Mouse (Mus musculus): ENCODE results near the gene Gsg1l. TPM values are rescaled to one million over a fixed set of nuclear protein-coding genes. Genes with fewer than 3 reads are reported as not detected.

The Gsg1l gene
- polyA plus RNA-seq, 1 experiment from 2014 or later: 1.0 TPM

GRCm38 (mm10) chr7:126099835-126100234, 17.6 kb upstream of the Gsg1l start:
- H3K36me3 ChIP-seq (ENCODE audit: control insufficient read depth, insufficient read depth, low read length): peaks cover 55% of the 10 kb centered on the region
- ATAC-seq (replicated peaks; ENCODE audit: low FRiP score, low TSS enrichment, low read depth) (no peak), DNase-seq (ENCODE audit: low spot score) (peak; percentile 45)

GRCm38 (mm10) chr7:126099163-126099775, 17.1 kb upstream of the Gsg1l start:
- Histone ChIP-seq H3K9me3 (ENCODE audit: control insufficient read depth, low read length) (no peaks in the 10 kb centered on the region), H3K9ac (ENCODE audit: low read length) (no peak overlapping the region), H3K4me2 (ENCODE audit: low read length) (no peak overlapping the region), H3K27me3 (replicated peaks; ENCODE audit: control insufficient read depth, insufficient read depth, low read length) (no peaks in the 10 kb centered on the region), H3K4me3 (ENCODE audit: low read depth, low read length) (no peak overlapping the region), H3K27ac (ENCODE audit: low read depth) (no peak overlapping the region), H3K4me1 (replicated peaks; ENCODE audit: control insufficient read depth, insufficient read depth, low read length) (no peaks in the 10 kb centered on the region), H3K36me3 (ENCODE audit: control insufficient read depth, insufficient read depth, low read length) (peaks cover 49% of the 10 kb centered on the region)
- no peak for ATAC-seq (replicated peaks; ENCODE audit: low FRiP score, low TSS enrichment, low read depth)
- DNase-seq (ENCODE audit: low spot score): no peak
- 93% methylated on average over 7 of the region's 7 CpGs for WGBS

More at GRCm38 (mm10) chr7:126099835-126100234, 17.6 kb upstream of the Gsg1l start:
- no peaks in the 10 kb centered on the region for H3K9me3 ChIP-seq (ENCODE audit: control insufficient read depth, low read length)
- 87% methylated on average over 2 of the region's 2 CpGs for WGBS
- no peaks in the 10 kb centered on the region for H3K4me1 ChIP-seq (replicated peaks; ENCODE audit: control insufficient read depth, insufficient read depth, low read length)
- no peak overlapping the region for H3K9ac ChIP-seq (ENCODE audit: low read length)
- H3K27ac ChIP-seq (ENCODE audit: low read depth): no peak overlapping the region
- H3K4me2 ChIP-seq (ENCODE audit: low read length): no peak overlapping the region
- H3K27me3 ChIP-seq (replicated peaks; ENCODE audit: control insufficient read depth, insufficient read depth, low read length): no peaks in the 10 kb centered on the region
- H3K4me3 ChIP-seq (ENCODE audit: low read depth, low read length): no peak overlapping the region

- H3K9me3 ChIP-seq (ENCODE audit: control insufficient read depth, low read length): no peaks in the 10 kb centered on the region
- H3K4me2 ChIP-seq (ENCODE audit: low read length): no peak overlapping the region
- peaks cover 33% of the 10 kb centered on the region for H3K36me3 ChIP-seq (ENCODE audit: control insufficient read depth, insufficient read depth, low read length)
- WGBS: 65% methylated on average over 7 of the region's 9 CpGs
- H3K4me3 ChIP-seq (ENCODE audit: low read depth, low read length): no peak overlapping the region
- H3K9ac ChIP-seq (ENCODE audit: low read length): no peak overlapping the region
- H3K27me3 ChIP-seq (replicated peaks; ENCODE audit: control insufficient read depth, insufficient read depth, low read length): no peaks in the 10 kb centered on the region
- ATAC-seq (replicated peaks; ENCODE audit: low FRiP score, low TSS enrichment, low read depth) (no peak), DNase-seq (ENCODE audit: low spot score) (no peak)
- no peaks in the 10 kb centered on the region for H3K4me1 ChIP-seq (replicated peaks; ENCODE audit: control insufficient read depth, insufficient read depth, low read length)
- no peak overlapping the region for H3K27ac ChIP-seq (ENCODE audit: low read depth)
Observed at GRCm38 (mm10) chr7:126097219-126097915, 15.2 kb upstream of the Gsg1l start.

DNA sequence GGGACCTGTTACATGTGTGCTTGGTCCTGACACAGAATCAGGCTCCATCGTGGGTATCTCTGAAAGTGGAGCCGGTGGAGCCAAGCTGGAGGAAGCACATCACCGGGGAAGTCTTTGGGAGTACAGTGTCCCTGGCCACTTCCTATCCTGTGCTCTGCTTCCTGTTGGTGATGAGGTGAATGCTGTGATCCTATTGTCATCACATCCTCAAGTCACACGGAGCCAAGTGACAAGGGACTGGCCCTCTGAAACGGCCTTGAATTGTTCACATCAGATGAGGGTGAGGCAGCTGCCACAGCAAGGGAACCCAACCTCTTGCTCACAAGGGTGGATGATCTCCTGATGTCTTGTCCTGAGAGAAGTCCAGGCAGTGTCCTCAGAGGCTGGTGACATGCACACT, 14.4 kb upstream of the Gsg1l start:
- DNase-seq (ENCODE audit: low spot score): no peak
- Histone ChIP-seq H3K9ac (ENCODE audit: low read length) (no peak overlapping the region), H3K4me2 (ENCODE audit: low read length) (no peak overlapping the region), H3K4me1 (replicated peaks; ENCODE audit: control insufficient read depth, insufficient read depth, low read length) (no peaks in the 10 kb centered on the region), H3K27me3 (replicated peaks; ENCODE audit: control insufficient read depth, insufficient read depth, low read length) (no peaks in the 10 kb centered on the region), H3K36me3 (ENCODE audit: control insufficient read depth, insufficient read depth, low read length) (peaks cover 25% of the 10 kb centered on the region), H3K27ac (ENCODE audit: low read depth) (no peak overlapping the region), H3K9me3 (ENCODE audit: control insufficient read depth, low read length) (no peaks in the 10 kb centered on the region), H3K4me3 (ENCODE audit: low read depth, low read length) (no peak overlapping the region)
- no peak for ATAC-seq (replicated peaks; ENCODE audit: low FRiP score, low TSS enrichment, low read depth)
- 82% methylated on average over 5 of the region's 5 CpGs for WGBS

- no peak for ATAC-seq (replicated peaks; ENCODE audit: low FRiP score, low TSS enrichment, low read depth)
- no peak for DNase-seq (ENCODE audit: low spot score)
- H3K9me3 ChIP-seq (ENCODE audit: control insufficient read depth, low read length): peaks cover 9% of the 10 kb centered on the region
- H3K4me1 ChIP-seq (replicated peaks; ENCODE audit: control insufficient read depth, insufficient read depth, low read length): no peaks in the 10 kb centered on the region
- H3K27me3 ChIP-seq (replicated peaks; ENCODE audit: control insufficient read depth, insufficient read depth, low read length): no peaks in the 10 kb centered on the region
- 89% methylated on average over 5 of the region's 5 CpGs for WGBS
- no peak overlapping the region for H3K4me2 ChIP-seq (ENCODE audit: low read length)
- H3K36me3 ChIP-seq (ENCODE audit: control insufficient read depth, insufficient read depth, low read length): peaks cover 9% of the 10 kb centered on the region
- H3K27ac ChIP-seq (ENCODE audit: low read depth): no peak overlapping the region
- no peak overlapping the region for H3K4me3 ChIP-seq (ENCODE audit: low read depth, low read length)
- no peak overlapping the region for H3K9ac ChIP-seq (ENCODE audit: low read length)
Observed at GRCm38 (mm10) chr7:126094738-126095137, 12.5 kb upstream of the Gsg1l start.

GRCm38 (mm10) chr7:126093162-126093561, 11.0 kb upstream of the Gsg1l start:
- Histone ChIP-seq H3K36me3 (ENCODE audit: control insufficient read depth, insufficient read depth, low read length) (peaks cover 5% of the 10 kb centered on the region; the same call in 1 of the 2 replicates), H3K9me3 (ENCODE audit: control insufficient read depth, low read length) (peaks cover 9% of the 10 kb centered on the region), H3K27me3 (replicated peaks; ENCODE audit: control insufficient read depth, insufficient read depth, low read length) (no peaks in the 10 kb centered on the region), H3K4me2 (ENCODE audit: low read length) (no peak overlapping the region), H3K4me3 (ENCODE audit: low read depth, low read length) (no peak overlapping the region), H3K27ac (ENCODE audit: low read depth) (no peak overlapping the region), H3K9ac (ENCODE audit: low read length) (no peak overlapping the region), H3K4me1 (replicated peaks; ENCODE audit: control insufficient read depth, insufficient read depth, low read length) (no peaks in the 10 kb centered on the region)
- WGBS: 44% methylated on average over 3 of the region's 3 CpGs
- DNase-seq (ENCODE audit: low spot score): no peak
- no peak for ATAC-seq (replicated peaks; ENCODE audit: low FRiP score, low TSS enrichment, low read depth)

DNA sequence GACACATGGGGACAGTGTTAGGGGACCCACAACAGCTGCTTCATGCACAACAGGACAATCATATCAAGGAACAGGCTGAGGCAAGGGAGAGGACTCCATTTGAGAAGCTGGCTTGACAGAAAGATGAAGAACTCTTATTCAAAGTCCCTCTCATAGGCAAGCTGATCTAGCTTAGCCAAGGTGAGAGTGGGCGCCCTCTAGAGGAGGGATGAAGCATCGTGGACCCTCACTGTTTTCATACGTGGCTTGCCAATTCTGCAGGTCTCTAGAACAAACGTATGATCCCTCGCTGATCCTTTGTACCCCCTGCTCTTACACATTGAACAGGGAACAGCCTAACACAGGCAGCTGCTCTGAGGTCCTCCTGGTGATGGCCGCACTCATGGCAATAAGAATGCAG, 7.6 kb upstream of the Gsg1l start:
- H3K9me3 ChIP-seq (ENCODE audit: control insufficient read depth, low read length): peaks cover 9% of the 10 kb centered on the region
- DNase-seq (ENCODE audit: low spot score) (no peak), ATAC-seq (replicated peaks; ENCODE audit: low FRiP score, low TSS enrichment, low read depth) (no peak)
- no peak overlapping the region for H3K4me3 ChIP-seq (ENCODE audit: low read depth, low read length)
- H3K36me3 ChIP-seq (ENCODE audit: control insufficient read depth, insufficient read depth, low read length): no peaks in the 10 kb centered on the region
- H3K4me2 ChIP-seq (ENCODE audit: low read length): no peak overlapping the region
- H3K27me3 ChIP-seq (replicated peaks; ENCODE audit: control insufficient read depth, insufficient read depth, low read length): no peaks in the 10 kb centered on the region
- H3K27ac ChIP-seq (ENCODE audit: low read depth): no peak overlapping the region
- no peak overlapping the region for H3K9ac ChIP-seq (ENCODE audit: low read length)
- peaks cover 6% of the 10 kb centered on the region; the same call in 1 of the 2 replicates for H3K4me1 ChIP-seq (replicated peaks; ENCODE audit: control insufficient read depth, insufficient read depth, low read length)
- 12% methylated on average over 6 of the region's 6 CpGs for WGBS

DNA sequence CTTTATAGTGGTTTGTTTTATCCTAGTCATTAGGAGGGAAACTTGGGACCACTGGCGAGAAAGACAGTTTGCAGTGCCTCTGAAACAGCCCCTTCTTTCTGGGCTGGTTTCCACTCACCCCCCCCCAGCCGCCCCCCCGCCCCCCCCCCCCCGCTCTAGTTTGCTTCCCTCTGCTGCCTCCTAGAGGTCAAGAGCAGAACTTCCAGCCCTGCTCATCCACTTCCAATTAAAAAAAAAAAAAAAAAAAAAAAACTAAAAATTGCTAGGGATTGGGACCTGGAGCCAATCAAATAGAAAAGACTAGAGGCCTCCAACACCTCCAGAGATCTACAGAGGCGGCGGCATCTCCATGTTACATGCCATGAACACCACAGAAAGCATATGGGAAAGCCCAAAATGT, 5.9 kb upstream of the Gsg1l start:
- H3K27ac ChIP-seq (ENCODE audit: low read depth): no peak overlapping the region
- peaks cover 6% of the 10 kb centered on the region; the same call in 1 of the 2 replicates for H3K4me1 ChIP-seq (replicated peaks; ENCODE audit: control insufficient read depth, insufficient read depth, low read length)
- H3K9me3 ChIP-seq (ENCODE audit: control insufficient read depth, low read length): peaks cover 9% of the 10 kb centered on the region
- peaks cover 13% of the 10 kb centered on the region for H3K27me3 ChIP-seq (replicated peaks; ENCODE audit: control insufficient read depth, insufficient read depth, low read length)
- WGBS: 9% methylated on average over 6 of the region's 6 CpGs
- H3K4me2 ChIP-seq (ENCODE audit: low read length): no peak overlapping the region
- H3K9ac ChIP-seq (ENCODE audit: low read length): no peak overlapping the region
- H3K4me3 ChIP-seq (ENCODE audit: low read depth, low read length): no peak overlapping the region
- ATAC-seq (replicated peaks; ENCODE audit: low FRiP score, low TSS enrichment, low read depth) (no peak), DNase-seq (ENCODE audit: low spot score) (no peak)
- H3K36me3 ChIP-seq (ENCODE audit: control insufficient read depth, insufficient read depth, low read length): no peaks in the 10 kb centered on the region

GRCm38 (mm10) chr7:126087602-126088001, 5.4 kb upstream of the Gsg1l start:
- no peak overlapping the region for H3K9ac ChIP-seq (ENCODE audit: low read length)
- WGBS: 55% methylated on average over 10 of the region's 10 CpGs
- peaks cover 9% of the 10 kb centered on the region for H3K9me3 ChIP-seq (ENCODE audit: control insufficient read depth, low read length)
- H3K27me3 ChIP-seq (replicated peaks; ENCODE audit: control insufficient read depth, insufficient read depth, low read length): peaks cover 18% of the 10 kb centered on the region
- H3K4me1 ChIP-seq (replicated peaks; ENCODE audit: control insufficient read depth, insufficient read depth, low read length): peaks cover 6% of the 10 kb centered on the region; the same call in 1 of the 2 replicates
- H3K27ac ChIP-seq (ENCODE audit: low read depth): no peak overlapping the region
- H3K36me3 ChIP-seq (ENCODE audit: control insufficient read depth, insufficient read depth, low read length): no peaks in the 10 kb centered on the region
- H3K4me3 ChIP-seq (ENCODE audit: low read depth, low read length): no peak overlapping the region
- ATAC-seq (replicated peaks; ENCODE audit: low FRiP score, low TSS enrichment, low read depth) (no peak), DNase-seq (ENCODE audit: low spot score) (no peak)
- H3K4me2 ChIP-seq (ENCODE audit: low read length): no peak overlapping the region
